Mouse (Mus musculus): ENCODE measurements at regions not wholly inside any gene's neighbourhood (a gene's known extent, or its start where the extent isn't known, plus 50 kb on each side); places are given as distances from the start of the nearest gene placed in this dataset.

GRCm38 (mm10) chr1:26229291-26230053 lies 400.0 kb upstream of the Adgrb3 start:
- no peak overlapping the region for H3K9ac ChIP-seq (replicated peaks; ENCODE audit: low read depth, low read length)
- no peak overlapping the region for H3K27ac ChIP-seq (ENCODE audit: low read depth, low read length)
- no peak overlapping the region for H3K4me2 ChIP-seq (ENCODE audit: low read depth, low read length)
- H3K4me1 ChIP-seq (ENCODE audit: control insufficient read depth, insufficient read depth, low read length), result no peaks in the 10 kb centered on the region
- ATAC-seq (ENCODE audit: low read depth), result no peak
- no peak overlapping the region for H3K4me3 ChIP-seq (ENCODE audit: low read depth, low read length)
- no peaks in the 10 kb centered on the region for H3K27me3 ChIP-seq (ENCODE audit: control insufficient read depth, insufficient read depth, low read length)
- WGBS, result 61% methylated on average over 8 of the region's 8 CpGs
- no peaks in the 10 kb centered on the region for H3K36me3 ChIP-seq (ENCODE audit: control insufficient read depth, insufficient read depth, low read length)
- no peaks in the 10 kb centered on the region for H3K9me3 ChIP-seq (ENCODE audit: control insufficient read depth, low read length)

GRCm38 (mm10) chr1:26204443-26204842 lies 374.9 kb upstream of the Adgrb3 start:
- no peaks in the 10 kb centered on the region for H3K36me3 ChIP-seq (ENCODE audit: control insufficient read depth, insufficient read depth, low read length)
- no peaks in the 10 kb centered on the region for H3K9me3 ChIP-seq (ENCODE audit: control insufficient read depth, low read length)
- no peak overlapping the region for H3K27ac ChIP-seq (ENCODE audit: low read depth, low read length)
- H3K9ac ChIP-seq (replicated peaks; ENCODE audit: low read depth, low read length), result no peak overlapping the region
- H3K4me3 ChIP-seq (ENCODE audit: low read depth, low read length), result no peak overlapping the region
- ATAC-seq (ENCODE audit: low read depth), result no peak
- no peaks in the 10 kb centered on the region for H3K27me3 ChIP-seq (ENCODE audit: control insufficient read depth, insufficient read depth, low read length)
- 71% methylated on average over 1 of the region's 1 CpGs for WGBS
- no peaks in the 10 kb centered on the region for H3K4me1 ChIP-seq (ENCODE audit: control insufficient read depth, insufficient read depth, low read length)
- H3K4me2 ChIP-seq (ENCODE audit: low read depth, low read length), result no peak overlapping the region
